Mouse (Mus musculus): ENCODE results near the gene Mef2a. TPM values are rescaled to one million over a fixed set of nuclear protein-coding genes. Genes with fewer than 3 reads are reported as not detected.

Gene Mef2a
- polyA plus RNA-seq, 1 experiment from 2014 or later = 23.6 TPM

- no peak overlapping the region for H3K4me3 ChIP-seq (ENCODE audit: low read depth, low read length)
- DNase-seq (ENCODE audit: low spot score) (no peak), ATAC-seq (replicated peaks; ENCODE audit: low FRiP score) (no peak)
- no peaks in the 10 kb centered on the region for H3K36me3 ChIP-seq (ENCODE audit: control insufficient read depth, insufficient read depth, low read length)
- no peak overlapping the region for H3K9ac ChIP-seq (ENCODE audit: low read depth, low read length)
- no peak overlapping the region for H3K4me2 ChIP-seq
- no peaks in the 10 kb centered on the region for H3K9me3 ChIP-seq (ENCODE audit: control insufficient read depth, low read length)
- no peak overlapping the region for H3K27ac ChIP-seq (ENCODE audit: low read depth, low read length)
- H3K27me3 ChIP-seq (replicated peaks; ENCODE audit: control insufficient read depth, insufficient read depth, low read length) = no peaks in the 10 kb centered on the region
- WGBS = 62% methylated on average over 3 of the region's 3 CpGs
- H3K4me1 ChIP-seq (replicated peaks; ENCODE audit: control insufficient read depth, insufficient read depth, low read length) = no peaks in the 10 kb centered on the region
Observed at GRCm38 (mm10) chr7:67203625-67204024, 169.0 kb downstream of the Mef2a start.

- DNase-seq (ENCODE audit: low spot score) = no peak
Observed at GRCm38 (mm10) chr7:67199412-67199811, 173.2 kb downstream of the Mef2a start.

GRCm38 (mm10) chr7:67183786-67184185 is 188.9 kb downstream of the Mef2a start:
- DNase-seq (ENCODE audit: low spot score) (no peak), ATAC-seq (replicated peaks; ENCODE audit: low FRiP score) (no peak)
- WGBS = 36% methylated on average over 4 of the region's 4 CpGs
- no peaks in the 10 kb centered on the region for H3K27me3 ChIP-seq (replicated peaks; ENCODE audit: control insufficient read depth, insufficient read depth, low read length)
- H3K9ac ChIP-seq (ENCODE audit: low read depth, low read length) = no peak overlapping the region
- H3K4me1 ChIP-seq (replicated peaks; ENCODE audit: control insufficient read depth, insufficient read depth, low read length) = no peaks in the 10 kb centered on the region
- H3K36me3 ChIP-seq (ENCODE audit: control insufficient read depth, insufficient read depth, low read length) = no peaks in the 10 kb centered on the region
- no peak overlapping the region for H3K27ac ChIP-seq (ENCODE audit: low read depth, low read length)
- H3K4me3 ChIP-seq (ENCODE audit: low read depth, low read length) = no peak overlapping the region
- H3K4me2 ChIP-seq = no peak overlapping the region
- no peaks in the 10 kb centered on the region for H3K9me3 ChIP-seq (ENCODE audit: control insufficient read depth, low read length)

More at GRCm38 (mm10) chr7:67199412-67199811, 173.2 kb downstream of the Mef2a start:
- Histone ChIP-seq H3K27ac (ENCODE audit: low read depth, low read length) (no peak overlapping the region), H3K4me3 (ENCODE audit: low read depth, low read length) (no peak overlapping the region), H3K27me3 (replicated peaks; ENCODE audit: control insufficient read depth, insufficient read depth, low read length) (no peaks in the 10 kb centered on the region), H3K4me1 (replicated peaks; ENCODE audit: control insufficient read depth, insufficient read depth, low read length) (no peaks in the 10 kb centered on the region), H3K9ac (ENCODE audit: low read depth, low read length) (no peak overlapping the region), H3K36me3 (ENCODE audit: control insufficient read depth, insufficient read depth, low read length) (no peaks in the 10 kb centered on the region), H3K9me3 (ENCODE audit: control insufficient read depth, low read length) (no peaks in the 10 kb centered on the region), H3K4me2 (no peak overlapping the region)
- WGBS = 19% methylated on average over 10 of the region's 10 CpGs
- ATAC-seq (replicated peaks; ENCODE audit: low FRiP score) = no peak

Other genes with a start within 250 kb of the Mef2a start
- 6.1 and 6.5 TPM in 2 replicates for gene Lysmd4, start 150.3 kb downstream of the Mef2a start, polyA plus RNA-seq (2014; fragmentation: Nextera tagmentation; extraction: Ambion mirVana)

Measured in liver, embryonic 11.5 days (tissue).